Mouse (Mus musculus): ENCODE data around the gene Cuedc2. TPM values are rescaled to one million over a fixed set of nuclear protein-coding genes. Genes with fewer than 3 reads are reported as not detected.

The Cuedc2 gene
- 141 and 149 TPM in 2 replicates for polyA plus RNA-seq (2015; fragmentation: Nextera tagmentation; extraction: Ambion mirVana)

DNA sequence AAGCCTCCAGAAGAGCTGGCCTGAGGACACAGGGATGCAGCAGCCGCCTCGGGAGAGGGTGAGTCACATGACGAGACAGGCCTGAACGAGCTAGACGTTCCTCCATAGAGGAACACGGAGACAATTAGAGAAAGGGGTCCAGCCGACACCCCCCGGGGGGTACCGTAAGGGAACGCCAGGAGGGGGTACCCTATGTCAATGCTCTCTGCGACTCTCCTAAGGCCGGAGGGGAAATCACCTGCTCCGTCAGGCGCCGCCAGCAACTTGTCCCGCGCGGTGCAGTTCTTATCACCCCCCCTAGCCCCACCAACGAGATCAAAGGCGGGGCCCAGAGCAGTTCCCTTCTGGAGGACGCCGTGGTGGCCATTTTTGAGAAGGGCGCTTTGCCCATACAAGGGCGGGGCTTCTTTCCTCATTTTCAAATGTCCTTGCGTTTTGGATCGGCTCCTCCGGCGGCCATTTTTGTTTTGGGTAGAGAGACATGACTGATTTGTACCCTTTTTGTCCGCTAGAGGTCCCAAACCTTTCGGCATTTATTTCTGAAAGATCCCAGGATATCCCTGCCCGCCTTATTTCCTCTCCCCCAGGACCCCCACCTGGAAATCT, at the start of gene Cuedc2:
TSS of gene Cuedc2 (minus strand) at position 372 of the 606 bp plus-strand sequence.

DNA sequence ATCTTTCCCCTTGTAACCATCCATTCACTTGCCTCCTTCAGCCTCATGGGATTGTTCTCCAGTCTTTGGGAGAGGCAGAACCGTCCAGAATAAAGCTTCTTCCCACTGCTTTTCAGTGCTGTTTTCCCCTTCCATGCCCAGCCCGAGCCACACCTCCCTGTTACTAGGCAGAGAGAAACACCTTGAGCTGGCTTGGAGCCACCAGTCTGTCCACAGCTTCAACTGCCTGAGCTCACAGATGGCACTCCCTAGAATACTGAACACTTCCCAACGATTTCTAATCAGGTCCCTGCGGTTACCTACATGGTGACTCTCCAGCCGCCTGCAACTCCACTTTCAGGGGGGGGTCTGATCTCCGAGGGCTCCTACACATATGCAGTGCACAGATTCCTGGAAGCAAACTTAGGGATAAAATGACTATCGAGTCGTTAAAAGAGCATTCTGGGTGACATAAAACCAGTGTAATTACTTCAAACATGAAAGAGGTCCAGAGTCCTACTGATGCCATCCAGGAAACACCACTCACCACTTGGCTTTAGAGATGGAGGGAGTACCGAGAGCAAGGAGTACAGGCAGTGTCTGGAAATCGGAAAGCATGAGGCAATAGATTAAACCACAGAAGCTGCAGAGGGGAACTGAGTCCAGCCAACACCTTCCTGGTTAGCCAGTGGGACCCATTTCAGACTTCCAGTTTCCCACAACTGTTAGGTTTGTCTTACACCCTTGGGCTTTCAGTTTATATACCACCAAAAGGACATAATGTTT, 11.8 kb upstream of the Cuedc2 start, which contains the start of gene 2310034G01Rik:
TSS of gene 2310034G01Rik (minus strand) at position 135 of the 765 bp plus-strand sequence.

DNA sequence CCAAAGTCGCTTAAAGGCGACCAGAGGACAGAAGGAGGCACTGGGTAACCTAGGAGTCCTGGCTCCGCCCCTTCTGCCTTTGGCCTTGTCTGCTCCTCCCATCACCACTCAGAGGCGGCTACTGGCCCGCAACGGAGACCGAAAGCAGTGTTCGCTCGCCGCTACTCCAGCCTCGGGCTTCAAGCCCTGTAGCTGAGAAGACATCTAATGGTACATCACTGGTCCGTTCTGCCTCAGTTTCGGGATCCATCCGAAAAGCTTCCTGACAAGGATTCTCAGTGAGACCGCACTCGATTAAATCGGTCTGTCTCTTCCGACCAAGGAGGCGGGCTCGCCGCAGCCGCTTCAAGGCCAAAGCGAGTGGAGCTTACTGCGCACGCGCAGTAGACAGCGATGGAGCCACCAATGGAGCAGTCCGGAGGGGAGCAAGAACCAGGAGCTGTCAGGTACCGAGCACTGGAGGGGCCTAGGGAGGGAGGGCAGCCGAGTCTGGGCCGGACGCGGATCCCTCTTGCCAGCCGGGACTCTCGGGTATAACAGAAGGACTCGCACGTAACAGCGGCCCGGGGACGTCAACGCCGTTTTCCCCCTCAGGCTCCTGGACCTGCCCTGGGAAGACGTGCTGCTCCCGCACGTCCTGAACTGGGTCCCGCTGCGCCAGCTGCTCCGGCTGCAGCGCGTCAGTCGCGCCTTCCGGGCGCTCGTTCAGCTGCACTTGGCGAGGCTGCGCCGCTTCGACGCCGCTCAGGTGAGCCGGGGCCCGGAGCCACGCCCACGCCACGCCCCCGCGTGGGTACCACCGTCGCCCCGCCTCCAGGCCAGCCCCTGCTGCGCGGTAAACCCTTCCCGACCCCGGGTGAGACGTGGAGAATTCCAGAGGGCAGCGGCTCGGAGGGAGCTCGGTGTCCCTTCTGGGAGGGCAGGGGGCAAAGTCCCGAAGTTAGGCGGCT, 10.1 kb downstream of the Cuedc2 start, which contains the start of gene Fbxl15:
TSS of gene Fbxl15 (plus strand) at position 104 of the 950 bp plus-strand sequence.

DNA sequence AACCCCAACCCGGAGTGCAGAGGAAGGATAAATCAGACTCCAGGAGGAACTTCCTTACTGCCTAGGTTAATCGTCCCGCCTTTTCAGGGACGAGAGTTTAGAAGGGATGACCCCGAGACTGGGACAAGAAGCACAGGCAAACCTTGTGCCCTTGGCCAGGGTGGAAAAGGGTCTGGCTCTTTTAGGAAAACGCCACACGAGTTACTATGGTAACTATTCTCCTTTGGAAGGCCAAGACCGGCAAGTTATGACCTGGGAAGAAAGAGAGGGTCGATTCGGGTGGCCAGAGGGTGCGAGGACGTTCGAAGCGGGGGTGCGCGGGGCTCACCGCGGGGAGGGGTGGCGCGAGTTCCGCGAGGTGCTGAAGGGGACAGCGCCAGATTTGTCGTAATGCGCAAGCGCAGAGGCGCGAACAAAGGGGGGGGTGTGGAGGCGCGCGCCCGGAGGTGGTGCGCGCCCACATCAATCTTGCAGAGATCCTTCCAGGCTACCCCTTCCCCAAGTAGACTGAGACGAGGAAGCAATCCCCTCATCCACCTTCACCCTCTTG, 11.7 kb downstream of the Cuedc2 start, which contains the start of gene Psd:
TSS of gene Psd (minus strand) at position 401 of the 550 bp plus-strand sequence.

DNA sequence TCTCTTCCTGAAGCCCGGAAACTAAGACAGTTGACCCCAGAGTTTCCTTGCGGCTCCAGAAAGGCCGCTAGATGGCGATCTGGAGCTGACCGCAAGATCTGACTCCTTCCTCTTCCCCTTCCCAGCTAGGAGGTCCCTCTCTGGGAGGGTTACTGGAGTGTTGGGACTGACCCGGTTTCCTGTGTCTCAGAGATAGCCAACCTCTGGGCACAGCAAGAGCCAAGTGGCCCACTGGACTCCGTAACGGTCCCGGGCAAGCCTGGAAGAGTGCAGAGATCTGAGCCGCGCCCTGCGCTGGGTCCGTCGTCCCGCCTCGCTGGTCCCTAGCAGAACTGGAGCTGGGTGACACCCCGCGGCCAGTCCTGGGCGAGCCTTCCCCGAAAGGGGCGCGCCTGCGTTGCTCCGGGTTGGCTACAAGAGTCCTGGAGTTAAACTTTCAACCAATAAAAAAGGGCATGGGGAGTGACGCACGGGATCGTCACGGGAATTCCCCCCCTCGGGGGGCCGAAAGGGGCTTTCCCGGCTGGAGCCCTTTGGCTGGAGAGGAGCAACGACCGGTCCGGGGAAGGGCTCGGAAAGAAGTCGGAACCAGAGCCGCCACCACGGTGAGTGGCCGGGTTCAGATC, 34.2 kb downstream of the Cuedc2 start, which contains the start of gene Nfkb2:
TSS of gene Nfkb2 (plus strand) at position 105 of the 626 bp plus-strand sequence.

MicroRNAs within 50 kb of the gene (microRNA counts, 519-probe panel; counts per million panel counts)
- microRNA mmu-miR-146b: 296 counts per million, percentile 58 among the panel's probes with 10 or more counts

Small RNA genes within 50 kb of the gene (microRNA-seq; reads per million reads assigned to microRNA genes)
- 0 to 0.21 reads per million in 2 experiments for gene Mir146b

Other genes starting within 250 kb of the Cuedc2 start
- 1.9 and 2.9 TPM in 2 replicates for gene Elovl3, start 206.8 kb downstream of the Cuedc2 start, polyA plus RNA-seq (2015; fragmentation: Nextera tagmentation; extraction: Ambion mirVana)
- 29.3 and 30.5 TPM in 2 replicates for gene Pitx3, start 190.4 kb downstream of the Cuedc2 start, polyA plus RNA-seq (2015; fragmentation: Nextera tagmentation; extraction: Ambion mirVana)
- 33.6 and 34.4 TPM in 2 replicates for gene Gbf1, start 186.2 kb downstream of the Cuedc2 start, polyA plus RNA-seq (2015; fragmentation: Nextera tagmentation; extraction: Ambion mirVana)
- 8.2 and 10.2 TPM in 2 replicates for gene Nfkb2, start 34.4 kb downstream of the Cuedc2 start, polyA plus RNA-seq (2015; fragmentation: Nextera tagmentation; extraction: Ambion mirVana)
- 1.5 and 1.6 TPM in 2 replicates for gene Psd, start 11.5 kb downstream of the Cuedc2 start, polyA plus RNA-seq (2015; fragmentation: Nextera tagmentation; extraction: Ambion mirVana)
- 7.3 and 8.7 TPM in 2 replicates for gene Fbxl15, start 10.5 kb downstream of the Cuedc2 start, polyA plus RNA-seq (2015; fragmentation: Nextera tagmentation; extraction: Ambion mirVana)
- 1.6 and 2.4 TPM in 2 replicates for gene Mfsd13a, start 2.4 kb upstream of the Cuedc2 start, polyA plus RNA-seq (2015; fragmentation: Nextera tagmentation; extraction: Ambion mirVana)
- 1.2 and 1.4 TPM in 2 replicates for gene 2310034G01Rik, start 11.6 kb upstream of the Cuedc2 start, polyA plus RNA-seq (2015; fragmentation: Nextera tagmentation; extraction: Ambion mirVana)
- 64.6 and 72.9 TPM in 2 replicates for gene Actr1a, start 57.0 kb upstream of the Cuedc2 start, polyA plus RNA-seq (2015; fragmentation: Nextera tagmentation; extraction: Ambion mirVana)
- 9.9 and 10.8 TPM in 2 replicates for gene Sufu, start 58.2 kb upstream of the Cuedc2 start, polyA plus RNA-seq (2015; fragmentation: Nextera tagmentation; extraction: Ambion mirVana)
- 13.8 and 14.1 TPM in 2 replicates for gene Trim8, start 163.0 kb upstream of the Cuedc2 start, polyA plus RNA-seq (2015; fragmentation: Nextera tagmentation; extraction: Ambion mirVana)
- 74.2 and 74.4 TPM in 2 replicates for gene Arl3, start 234.5 kb upstream of the Cuedc2 start, polyA plus RNA-seq (2015; fragmentation: Nextera tagmentation; extraction: Ambion mirVana)
- gene Sfxn2, start 234.7 kb upstream of the Cuedc2 start, polyA plus RNA-seq (2015; fragmentation: Nextera tagmentation; extraction: Ambion mirVana): 7.5 and 8.7 TPM in 2 replicates